7 mouse cellular contexts compared by ENCODE assay signal in genomic region chr7:63858571-63859152, GRCm38 (mm10). TPM values are rescaled to one million over a fixed set of nuclear protein-coding genes. Genes with fewer than 3 reads are reported as not detected.
DNase-seq lines count a peak whose midpoint lies in the region; ATAC-seq lines count a peak whose summit lies in the region.

No protein-coding gene starts in this region.

- peak; percentile 63; the same call in 1 of the 2 replicates for ATAC-seq in erythroblast, adult 5-6 weeks (replicated peaks; ENCODE audit: low FRiP score, poor library complexity, severe bottlenecking)
- ATAC-seq in heart, embryonic 12.5 days (ENCODE audit: insufficient number of reproducible peaks, low FRiP score): peak; percentile 81
- ATAC-seq in kidney, embryonic 16.5 days (ENCODE audit: low FRiP score, low TSS enrichment): peak; percentile 85

- peak overlapping the region; percentile 52 for H3K4me3 ChIP-seq in heart, embryonic 12.5 days
- H3K4me3 ChIP-seq in kidney, embryonic 16.5 days (ENCODE audit: low read length): peak overlapping the region; percentile 46

- no peaks in the 10 kb centered on the region for H3K36me3 ChIP-seq in heart, embryonic 12.5 days
- no peaks in the 10 kb centered on the region for H3K36me3 ChIP-seq in kidney, embryonic 16.5 days (ENCODE audit: insufficient read depth, low read length)

- H3K27me3 ChIP-seq in heart, embryonic 12.5 days (replicated peaks): no peaks in the 10 kb centered on the region
- no peaks in the 10 kb centered on the region for H3K27me3 ChIP-seq in kidney, embryonic 16.5 days (ENCODE audit: insufficient read depth, low read length)

- peak overlapping the region; percentile 75 for H3K9ac ChIP-seq in heart, embryonic 12.5 days
- peak overlapping the region; percentile 54 for H3K9ac ChIP-seq in kidney, embryonic 16.5 days (replicated peaks; ENCODE audit: low read length)

- H3K27ac ChIP-seq in heart, embryonic 12.5 days (ENCODE audit: poor library complexity, severe bottlenecking): no peak overlapping the region
- no peak overlapping the region for H3K27ac ChIP-seq in kidney, embryonic 16.5 days (ENCODE audit: low read length)

- H3K4me1 ChIP-seq in heart, embryonic 12.5 days (replicated peaks): peaks cover 4% of the 10 kb centered on the region
- H3K4me1 ChIP-seq in kidney, embryonic 16.5 days (ENCODE audit: insufficient read depth, low read length): peaks cover 6% of the 10 kb centered on the region; the same call in 1 of the 2 replicates

- 3% methylated on average over 22 of the region's 22 CpGs for WGBS in heart, embryonic 12.5 days
- 2% methylated on average over 22 of the region's 22 CpGs for WGBS in kidney, embryonic 16.5 days

- peak overlapping the region; percentile 91 for H3K4me2 ChIP-seq in heart, embryonic 12.5 days
- H3K4me2 ChIP-seq in kidney, embryonic 16.5 days (replicated peaks; ENCODE audit: low read depth, low read length): peak overlapping the region; percentile 63

- DNase-seq in brain, adult 2 months (ENCODE audit: low read depth, low spot score): peak; percentile 91
- DNase-seq in liver: peak; percentile 80
- peak; percentile 47 to 84 for DNase-seq in monocyte, adult 2 months (ENCODE audit: low read depth in 1 of 2, low spot score in 2 of 2)
- peak; percentile 75 to 86 for DNase-seq in spleen, postnatal 4 days (ENCODE audit: low spot score in 2 of 2)

- H3K9me3 ChIP-seq in heart, embryonic 12.5 days (replicated peaks): no peaks in the 10 kb centered on the region
- H3K9me3 ChIP-seq in kidney, embryonic 16.5 days (ENCODE audit: low read length): no peaks in the 10 kb centered on the region

RNA-seq across cellular contexts. Expression of gene E030018B13Rik, which starts 58.0 kb away (rescaled TPM):
- not detected in 2 replicates for total RNA-seq in erythroblast, adult 5-6 weeks (2015; ENCODE audit: low replicate concordance)
- total RNA-seq in erythroblast, adult 5-6 weeks (2017; ENCODE audit: low replicate concordance): not detected in 2 replicates
- polyA plus RNA-seq in heart, embryonic 12.5 days (2016; fragmentation: Nextera tagmentation; extraction: Ambion mirVana): not detected in 2 replicates
- not detected in 2 replicates for polyA plus RNA-seq in kidney, embryonic 16.5 days (2015; fragmentation: Nextera tagmentation; extraction: Ambion mirVana)
